Mouse (Mus musculus): ENCODE results near the gene Creb5. TPM values are rescaled to one million over a fixed set of nuclear protein-coding genes. Genes with fewer than 3 reads are reported as not detected.

The Creb5 gene
- total and polyA plus RNA-seq, 3 experiments = 0.91 to 3.0 (median 1.9) TPM

DNA sequence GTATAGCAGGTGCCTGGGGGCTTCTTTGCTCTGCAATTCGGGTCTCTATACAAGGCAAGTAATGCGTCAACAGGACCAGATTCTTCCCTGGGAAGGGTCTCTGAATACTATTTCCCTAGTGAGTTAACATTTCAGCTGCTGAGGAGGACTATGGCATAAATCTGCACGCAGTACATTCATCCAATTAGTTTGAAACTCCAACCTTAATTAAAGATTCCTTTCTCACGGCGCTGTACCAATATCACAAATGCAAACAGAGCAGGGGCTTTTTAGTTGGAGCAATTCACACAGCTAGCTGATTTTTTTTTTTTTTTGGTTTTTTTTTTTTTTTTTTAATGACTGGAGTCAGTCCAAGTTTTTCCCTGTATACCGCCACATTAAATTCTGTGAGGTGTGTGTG, 357.0 kb downstream of the Creb5 start:
- DNase-seq = no peak

GRCm38 (mm10) chr6:53644971-53645370, 357.9 kb downstream of the Creb5 start:
- DNase-seq = no peak

- DNase-seq = no peak
These were observed 362.7 kb downstream of the Creb5 start for GRCm38 (mm10) chr6:53649782-53650181.

GRCm38 (mm10) chr6:53652691-53653090, 365.6 kb downstream of the Creb5 start:
- DNase-seq = no peak

GRCm38 (mm10) chr6:53653706-53654360, 366.8 kb downstream of the Creb5 start:
- DNase-seq = no peak

DNA sequence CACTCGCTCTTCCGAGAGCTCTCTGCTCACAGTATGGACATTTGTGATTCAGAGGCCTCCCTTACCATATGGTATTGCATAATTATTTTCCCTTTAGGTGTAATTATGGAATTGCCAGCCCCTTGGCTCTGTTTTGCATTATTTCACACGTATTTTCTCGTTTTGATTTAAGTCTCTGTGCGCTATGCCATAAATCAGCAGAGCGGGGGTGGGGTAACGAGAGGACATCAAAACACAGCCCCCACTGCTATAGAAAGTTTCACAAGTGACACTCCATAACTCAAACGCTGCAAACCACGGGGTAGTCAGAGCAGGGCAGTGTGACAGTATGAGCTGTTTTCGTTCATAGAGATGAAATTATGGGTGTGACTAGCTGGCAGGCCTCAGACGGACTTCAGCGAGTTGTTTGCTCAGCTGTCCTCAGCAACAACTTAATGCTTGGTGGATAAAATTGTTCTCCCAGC, 367.3 kb downstream of the Creb5 start:
- DNase-seq = no peak

DNA sequence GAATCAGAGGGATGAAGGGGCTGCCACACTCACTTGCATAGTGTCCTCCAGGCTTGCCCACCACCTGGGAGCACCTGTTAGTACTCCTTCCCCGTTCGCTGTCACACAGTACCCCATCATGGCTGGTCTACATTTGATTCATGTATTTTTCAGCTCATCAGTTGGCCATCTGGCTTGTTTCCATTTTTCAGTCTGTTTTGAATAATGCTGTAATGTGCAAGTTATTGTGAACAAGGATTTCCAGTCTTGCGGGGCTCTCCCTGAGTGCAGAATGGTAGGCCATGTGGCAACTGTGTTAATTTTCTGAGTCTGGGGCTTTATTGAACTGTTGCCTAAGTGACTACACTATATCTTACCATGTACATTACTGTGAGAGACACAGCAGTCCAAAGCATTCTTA, 369.4 kb downstream of the Creb5 start:
- DNase-seq = no peak

DNA sequence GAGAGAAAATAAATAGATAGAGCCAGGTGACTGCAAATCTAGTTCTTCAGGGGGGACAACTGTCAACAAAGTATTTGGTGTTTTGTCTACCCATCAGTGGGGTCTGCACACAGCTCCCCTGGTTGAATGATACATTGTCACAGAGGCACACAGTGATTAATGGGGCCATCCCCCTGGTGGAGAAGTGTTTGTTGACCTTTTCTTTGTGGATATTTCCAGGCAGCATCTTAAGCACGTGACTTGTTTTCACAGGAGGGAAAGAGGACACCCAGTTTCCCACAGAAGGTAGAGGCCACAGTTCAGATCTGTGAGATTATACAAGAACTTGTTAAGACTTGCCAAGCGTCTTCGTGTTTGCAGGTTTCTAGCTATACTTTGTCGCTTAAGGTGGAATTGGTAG, 370.4 kb downstream of the Creb5 start:
- DNase-seq = no peak

GRCm38 (mm10) chr6:53662858-53663833, 376.1 kb downstream of the Creb5 start:
- no peak for DNase-seq

GRCm38 (mm10) chr6:53664759-53665158, 377.7 kb downstream of the Creb5 start:
- DNase-seq = no peak

- no peak for DNase-seq
These were observed 379.4 kb downstream of the Creb5 start for GRCm38 (mm10) chr6:53666503-53666902.

DNA sequence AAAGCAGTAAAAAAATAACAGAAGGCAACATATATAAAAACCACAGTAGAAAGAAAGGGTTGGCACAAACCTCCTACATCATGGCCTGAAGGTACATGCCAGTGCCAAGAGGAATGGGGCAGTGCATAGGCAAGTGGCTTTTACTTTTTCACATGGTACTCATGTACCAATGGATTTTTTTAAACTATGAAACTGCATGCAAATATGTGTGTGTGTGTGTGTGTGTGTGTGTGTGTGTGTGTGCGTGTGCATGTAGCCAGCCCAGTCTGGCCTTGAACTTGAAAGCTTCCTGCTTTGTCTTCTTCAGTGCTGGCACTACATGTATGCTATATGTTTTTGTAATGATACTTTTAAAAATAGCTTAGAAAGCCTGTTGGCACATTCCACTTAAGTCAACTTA, 391.2 kb downstream of the Creb5 start:
- no peak for DNase-seq

GRCm38 (mm10) chr6:53680046-53680445, 393.0 kb downstream of the Creb5 start:
- DNase-seq = no peak

- DNase-seq = peak; percentile 45
These were observed 397.3 kb downstream of the Creb5 start for GRCm38 (mm10) chr6:53684416-53684815.

DNA sequence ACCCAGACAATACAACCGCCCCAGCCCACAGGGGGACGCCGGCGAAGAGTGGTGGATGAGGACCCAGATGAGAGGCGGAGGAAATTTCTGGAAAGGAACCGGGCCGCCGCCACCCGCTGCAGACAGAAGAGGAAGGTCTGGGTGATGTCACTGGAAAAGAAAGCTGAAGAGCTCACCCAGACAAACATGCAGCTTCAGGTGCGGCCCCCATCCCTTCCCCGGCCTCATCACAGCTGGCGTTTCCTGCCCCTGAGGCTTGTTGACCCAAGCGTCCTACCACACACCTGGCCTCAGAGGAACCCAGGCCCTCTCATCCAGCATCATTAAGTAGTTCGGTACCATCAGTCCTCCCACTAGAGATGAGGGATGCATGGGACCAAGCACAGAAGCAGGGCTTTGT, 398.3 kb downstream of the Creb5 start:
- no peak for DNase-seq

- DNase-seq = peak; percentile 19
These were observed 401.9 kb downstream of the Creb5 start for GRCm38 (mm10) chr6:53688762-53689477.

- DNase-seq = no peak
These were observed 403.9 kb downstream of the Creb5 start for GRCm38 (mm10) chr6:53691006-53691405.

DNA sequence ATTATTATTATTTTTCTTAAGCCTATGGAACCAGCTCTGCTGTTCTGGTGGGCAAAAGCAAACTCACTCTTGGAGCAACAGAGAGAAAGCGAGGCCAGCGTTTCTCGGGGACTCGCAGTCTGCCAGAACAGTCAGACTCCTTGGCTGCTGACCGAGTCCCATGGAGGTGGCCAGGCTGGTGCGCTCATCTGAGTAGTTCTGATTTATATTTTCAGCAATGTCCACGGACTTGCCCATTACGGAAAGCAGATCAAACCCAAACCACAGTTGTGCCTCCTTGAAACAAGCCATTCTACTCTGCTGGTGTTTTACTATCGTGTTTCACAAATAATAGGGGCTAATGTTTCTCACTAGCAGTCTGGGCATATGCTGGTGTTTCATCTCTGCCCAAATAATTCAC, 408.1 kb downstream of the Creb5 start:
- DNase-seq = no peak

DNA sequence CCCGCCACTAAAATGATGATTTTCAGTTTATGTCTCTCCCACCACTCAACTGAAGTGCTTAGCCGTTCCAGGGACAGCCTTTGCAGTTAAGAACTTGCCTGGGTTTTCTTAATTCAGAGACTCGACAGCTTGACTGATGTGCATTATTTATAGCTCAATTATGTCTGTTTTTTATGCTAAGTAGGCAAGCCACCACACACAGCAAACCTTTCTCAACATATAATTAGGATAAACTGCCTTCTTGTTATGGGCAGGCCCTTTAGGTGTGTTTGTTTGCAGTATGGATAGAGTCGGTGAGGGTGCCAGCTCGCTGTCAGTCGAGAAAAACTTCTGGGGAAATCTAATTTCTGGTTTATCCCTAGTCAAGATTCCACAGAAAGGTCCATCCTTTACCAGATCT, 409.4 kb downstream of the Creb5 start:
- DNase-seq = no peak

DNA sequence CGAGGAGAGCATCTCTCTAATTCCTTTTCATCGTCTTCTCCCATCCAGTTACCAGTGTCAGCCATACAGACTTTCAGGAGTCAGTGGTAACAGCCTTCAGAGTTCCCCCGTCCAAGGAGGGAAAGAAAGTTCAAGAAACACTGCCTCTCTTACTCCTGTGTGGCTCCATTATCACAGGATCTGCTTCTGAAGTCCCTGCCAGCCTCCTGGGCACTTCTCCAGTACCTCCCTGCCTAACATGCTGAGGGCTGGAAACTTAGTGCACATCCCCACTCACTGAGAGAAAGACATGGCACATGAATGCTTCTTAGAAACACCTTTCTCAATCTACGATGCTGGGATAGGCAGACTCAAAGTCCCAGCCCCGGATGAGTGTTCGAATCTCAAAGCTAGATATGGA, 409.9 kb downstream of the Creb5 start:
- DNase-seq = no peak

DNA sequence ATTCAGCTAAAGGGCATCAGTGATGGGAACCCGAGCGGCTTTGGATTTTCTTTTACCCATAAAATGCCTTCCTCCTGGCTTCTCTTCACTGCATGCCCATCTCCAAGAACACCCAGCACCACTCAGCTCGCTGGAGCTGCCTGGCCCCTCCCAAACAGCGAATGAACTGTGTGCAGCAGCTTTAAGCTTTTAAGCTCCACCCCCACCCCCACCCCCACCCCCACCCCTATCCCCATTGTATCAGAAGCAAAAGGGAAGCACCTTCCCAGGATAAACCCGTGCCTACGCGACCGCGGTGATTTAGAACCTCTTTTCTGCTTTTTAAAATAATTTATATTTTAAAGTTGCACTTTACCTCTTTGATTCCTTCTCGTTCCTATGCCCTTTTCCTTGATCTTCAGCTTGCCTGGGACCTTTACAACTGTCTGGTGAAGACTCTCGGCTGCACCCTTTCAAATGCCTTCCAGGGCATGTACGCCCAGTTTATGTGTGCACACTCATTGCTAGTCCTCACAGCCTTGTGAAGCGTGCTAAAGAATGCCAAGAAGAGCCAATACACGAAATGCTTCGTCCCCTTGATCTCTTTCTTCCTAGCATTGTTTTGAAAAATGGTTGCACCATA, 411.2 kb downstream of the Creb5 start:
- DNase-seq = no peak

GRCm38 (mm10) chr6:53704440-53704839, 417.4 kb downstream of the Creb5 start:
- peak; percentile 61 for DNase-seq

Data from adrenal gland, adult 2 months (tissue).